Mouse (Mus musculus) forebrain, embryonic 10.5 days (tissue): ENCODE measurements around the gene Tec. TPM values are rescaled to one million over a fixed set of nuclear protein-coding genes. Genes with fewer than 3 reads are reported as not detected.

ENCODE experiments used
- DNase-seq: peaks from one replicate; pipeline ENCODE4 v3.0.0-alpha.2; 2017; ENCODE audit warnings: low spot score; ENCODE audit errors: extremely low spot score
- H3K27ac ChIP-seq: fragments of 300-500 bp; sonication (generic); 2 replicates; pipeline ENCODE4 v1.5.1; 2016; ENCODE audit warnings: mild to moderate bottlenecking
- H3K27me3 ChIP-seq: fragments of 300-500 bp; sonication (generic); 2 replicates; pipeline ENCODE4 v1.6.1; 2016; ENCODE audit warnings: mild to moderate bottlenecking; ENCODE audit not compliant: poor library complexity, severe bottlenecking
- H3K36me3 ChIP-seq: fragments of 300-500 bp; sonication (generic); replicated peaks from 2 replicates; pipeline ENCODE4 v1.6.1; 2016; ENCODE audit warnings: mild to moderate bottlenecking, moderate library complexity
- H3K4me1 ChIP-seq: fragments of 300-500 bp; sonication (generic); 2 replicates; pipeline ENCODE4 v1.6.1; 2016
- H3K4me3 ChIP-seq: fragments of 300-500 bp; sonication (generic); 2 replicates; pipeline ENCODE4 v1.5.1; 2016; ENCODE audit warnings: mild to moderate bottlenecking, moderate library complexity
- H3K9me3 ChIP-seq: fragments of 300-500 bp; sonication (generic); 2 replicates; pipeline ENCODE4 v1.6.1; 2016; ENCODE audit warnings: mild to moderate bottlenecking, moderate library complexity
- WGBS: fragments of 180-500 bp; shearing (Covaris S2); methylation state at CpG from one replicate; pipeline ENCODE4 v1.1.7; 2016; 5-methylcytosine and 5-hydroxymethylcytosine counted together
- polyA plus RNA-seq: library from polyadenylated mRNA; unstranded; fragments of >200 nt; fragmentation: Nextera tagmentation; extraction: Ambion mirVana; gene quantifications from 2 replicates; pipeline ENCODE4 v1.2.1, GENCODE M21; 2016

Gene Tec
- polyA plus RNA-seq = 2.0 and 2.5 TPM in 2 replicates

- peak; percentile 89 for DNase-seq
- peaks cover 44% of the 10 kb centered on the region for H3K27me3 ChIP-seq
- peaks cover 14% of the 10 kb centered on the region for H3K4me1 ChIP-seq
- peak within 1 kb of the TSS; percentile 81 for H3K27ac ChIP-seq
- no peaks in the 10 kb centered on the region for H3K36me3 ChIP-seq
- H3K9me3 ChIP-seq = no peaks in the 10 kb centered on the region
- under 1% methylated on average over 60 of the region's 60 CpGs for WGBS
- peak within 1 kb of the TSS; percentile 66 for H3K4me3 ChIP-seq
Measured at GRCm38 (mm10) chr5:72868091-72868875, at the start of gene Tec. Tec (minus strand) TSS chr5:72868483.

GRCm38 (mm10) chr5:72916851-72917250 is 48.6 kb upstream of the Tec start:
- peaks cover 11% of the 10 kb centered on the region for H3K27me3 ChIP-seq
- 74% methylated on average over 1 of the region's 1 CpGs for WGBS
- H3K9me3 ChIP-seq = no peaks in the 10 kb centered on the region
- H3K4me3 ChIP-seq = peak overlapping the region; percentile 98; the same call in 1 of the 2 replicates
- no peak overlapping the region for H3K27ac ChIP-seq
- no peak for DNase-seq
- peaks cover 34% of the 10 kb centered on the region for H3K4me1 ChIP-seq
- peaks cover 9% of the 10 kb centered on the region for H3K36me3 ChIP-seq

- peak overlapping the region; percentile 99 for H3K27ac ChIP-seq
- peaks cover 3% of the 10 kb centered on the region for H3K36me3 ChIP-seq
- peaks cover 11% of the 10 kb centered on the region for H3K27me3 ChIP-seq
- H3K4me3 ChIP-seq = peak overlapping the region; percentile 98
- no peak for DNase-seq
- no peaks in the 10 kb centered on the region for H3K9me3 ChIP-seq
- 54% methylated on average over 4 of the region's 4 CpGs for WGBS
- H3K4me1 ChIP-seq = peaks cover 34% of the 10 kb centered on the region
Measured at GRCm38 (mm10) chr5:72916048-72916447, 47.8 kb upstream of the Tec start.

- DNase-seq = peak; percentile 62
- Histone ChIP-seq H3K27me3 (peaks cover 11% of the 10 kb centered on the region), H3K9me3 (no peaks in the 10 kb centered on the region), H3K36me3 (no peaks in the 10 kb centered on the region), H3K27ac (peak overlapping the region; percentile 99), H3K4me3 (peak overlapping the region; percentile 98), H3K4me1 (peaks cover 34% of the 10 kb centered on the region)
- WGBS = under 1% methylated on average over 66 of the region's 66 CpGs
Measured at GRCm38 (mm10) chr5:72914633-72915561, 46.6 kb upstream of the Tec start.

- H3K27ac ChIP-seq = peak within 1 kb of the TSS; percentile 99
- H3K4me1 ChIP-seq = peaks cover 34% of the 10 kb centered on the region
- peaks cover 11% of the 10 kb centered on the region for H3K27me3 ChIP-seq
- no peaks in the 10 kb centered on the region for H3K9me3 ChIP-seq
- peak; percentile 98 for DNase-seq
- H3K36me3 ChIP-seq = no peaks in the 10 kb centered on the region
- WGBS = under 1% methylated on average over 83 of the region's 83 CpGs
- peak within 1 kb of the TSS; percentile 98 for H3K4me3 ChIP-seq
Measured at GRCm38 (mm10) chr5:72913648-72914557, 45.6 kb upstream of the Tec start, which contains the start of gene Slain2. Slain2 (plus strand) TSS chr5:72914304.

- no peak for DNase-seq
- Histone ChIP-seq H3K27ac (no peak overlapping the region), H3K27me3 (peaks cover 11% of the 10 kb centered on the region), H3K36me3 (no peaks in the 10 kb centered on the region), H3K4me3 (no peak overlapping the region), H3K4me1 (peaks cover 23% of the 10 kb centered on the region), H3K9me3 (no peaks in the 10 kb centered on the region)
- 86% methylated on average over 3 of the region's 3 CpGs for WGBS
Measured at GRCm38 (mm10) chr5:72911284-72911683, 43.0 kb upstream of the Tec start.

- Histone ChIP-seq H3K4me1 (peaks cover 14% of the 10 kb centered on the region), H3K27ac (no peak overlapping the region), H3K4me3 (no peak overlapping the region), H3K9me3 (no peaks in the 10 kb centered on the region), H3K27me3 (peaks cover 11% of the 10 kb centered on the region), H3K36me3 (no peaks in the 10 kb centered on the region)
- WGBS = 91% methylated on average over 1 of the region's 1 CpGs
- DNase-seq = no peak
Measured at GRCm38 (mm10) chr5:72910373-72910772, 42.1 kb upstream of the Tec start.

- no peaks in the 10 kb centered on the region for H3K36me3 ChIP-seq
- WGBS = 90% methylated on average over 4 of the region's 4 CpGs
- H3K27me3 ChIP-seq = peaks cover 11% of the 10 kb centered on the region
- H3K27ac ChIP-seq = no peak overlapping the region
- no peak for DNase-seq
- no peak overlapping the region for H3K4me3 ChIP-seq
- no peaks in the 10 kb centered on the region for H3K9me3 ChIP-seq
- peaks cover 11% of the 10 kb centered on the region for H3K4me1 ChIP-seq
Measured at GRCm38 (mm10) chr5:72909363-72909762, 41.1 kb upstream of the Tec start.

GRCm38 (mm10) chr5:72908324-72908936 is 40.1 kb upstream of the Tec start:
- DNase-seq = no peak
- WGBS = 89% methylated on average over 8 of the region's 8 CpGs

GRCm38 (mm10) chr5:72907402-72907801 is 39.1 kb upstream of the Tec start:
- H3K9me3 ChIP-seq = no peaks in the 10 kb centered on the region
- no peak for DNase-seq
- H3K4me3 ChIP-seq = no peak overlapping the region
- WGBS = 91% methylated on average over 6 of the region's 6 CpGs
- H3K27ac ChIP-seq = no peak overlapping the region
- peaks cover 4% of the 10 kb centered on the region for H3K4me1 ChIP-seq
- no peaks in the 10 kb centered on the region for H3K36me3 ChIP-seq
- H3K27me3 ChIP-seq = peaks cover 3% of the 10 kb centered on the region

More at GRCm38 (mm10) chr5:72908324-72908936, 40.1 kb upstream of the Tec start:
- Histone ChIP-seq H3K27me3 (peaks cover 11% of the 10 kb centered on the region), H3K4me3 (no peak overlapping the region), H3K4me1 (peaks cover 8% of the 10 kb centered on the region), H3K27ac (no peak overlapping the region), H3K9me3 (no peaks in the 10 kb centered on the region), H3K36me3 (no peaks in the 10 kb centered on the region)

- H3K27ac ChIP-seq = no peak overlapping the region
- WGBS = 83% methylated on average over 18 of the region's 18 CpGs
- H3K4me3 ChIP-seq = no peak overlapping the region
- H3K9me3 ChIP-seq = no peaks in the 10 kb centered on the region
- no peaks in the 10 kb centered on the region for H3K27me3 ChIP-seq
- DNase-seq = no peak
- no peaks in the 10 kb centered on the region for H3K36me3 ChIP-seq
- peaks cover 7% of the 10 kb centered on the region for H3K4me1 ChIP-seq
Measured at GRCm38 (mm10) chr5:72904903-72905790, 36.9 kb upstream of the Tec start.
